Mouse (Mus musculus) central nervous system, embryonic 14 days (tissue): Measurements from ENCODE around the gene Zscan4c. TPM values are rescaled to one million over a fixed set of nuclear protein-coding genes. Genes with fewer than 3 reads are reported as not detected.

ENCODE experiments used
- polyA plus RNA-seq: library from polyadenylated mRNA; depleted of rRNA; stranded (reverse); fragments of >200 nt; gene quantifications from 2 replicates; pipeline ENCODE4 v1.2.3, GENCODE M21; 2012; rRNA removed

Zscan4c gene
- not detected in 2 replicates for polyA plus RNA-seq

GRCm38 (mm10) chr7:11005445-11005844 lies at the start of gene Zscan4c:
Zscan4c (plus strand) TSS chr7:11005745.

Other genes with a start within 250 kb of the Zscan4c start
- not detected in 2 replicates for gene Zscan4b, start 100.7 kb upstream of the Zscan4c start, polyA plus RNA-seq
- not detected in 2 replicates for gene Zscan4-ps1, start 63.9 kb downstream of the Zscan4c start, polyA plus RNA-seq
- gene Zscan4d, start 160.4 kb downstream of the Zscan4c start, polyA plus RNA-seq = not detected in 2 replicates